Mouse (Mus musculus) stomach, embryonic 15.5 days (tissue): ENCODE measurements around the gene Selenok. TPM values are rescaled to one million over a fixed set of nuclear protein-coding genes. Genes with fewer than 3 reads are reported as not detected.

Source experiments
- ATAC-seq: fragments of 200-750 bp; cut with Nextera tagmentation; 2 replicates; pipeline ENCODE4 v1.8.0; 2017; ENCODE audit warnings: low read depth, moderate number of reproducible peaks, moderate TSS enrichment; ENCODE audit not compliant: insufficient read depth, low FRiP score
- H3K27ac ChIP-seq: fragments of 300-500 bp; sonication (generic); 2 replicates; pipeline ENCODE4 v1.5.1; 2015; ENCODE audit warnings: mild to moderate bottlenecking, inconsistent platforms
- H3K27me3 ChIP-seq: fragments of 300-500 bp; sonication (generic); replicated peaks from 2 replicates; pipeline ENCODE4 v1.6.1; 2015; ENCODE audit warnings: inconsistent platforms
- H3K36me3 ChIP-seq: fragments of 300-500 bp; sonication (generic); 2 replicates; pipeline ENCODE4 v1.6.1; 2015; ENCODE audit warnings: inconsistent platforms
- H3K4me1 ChIP-seq: fragments of 300-500 bp; sonication (generic); 2 replicates; pipeline ENCODE4 v1.6.1; 2015; ENCODE audit warnings: inconsistent platforms
- H3K4me2 ChIP-seq: fragments of 300-500 bp; sonication (generic); 2 replicates; pipeline ENCODE4 v1.6.1; 2015; ENCODE audit warnings: mild to moderate bottlenecking, inconsistent platforms
- H3K4me3 ChIP-seq: fragments of 300-500 bp; sonication (generic); replicated peaks from 2 replicates; pipeline ENCODE4 v1.5.1; 2015; ENCODE audit warnings: inconsistent platforms
- H3K9ac ChIP-seq: fragments of 300-500 bp; sonication (generic); 2 replicates; pipeline ENCODE4 v1.6.1; 2015; ENCODE audit warnings: inconsistent platforms
- H3K9me3 ChIP-seq: fragments of 300-500 bp; sonication (generic); 2 replicates; pipeline ENCODE4 v1.6.1; 2016; ENCODE audit warnings: inconsistent platforms
- WGBS: fragments of 180-500 bp; shearing (Covaris S2); methylation state at CpG from one replicate; pipeline ENCODE4 v1.1.7; 2015; 5-methylcytosine and 5-hydroxymethylcytosine counted together
- polyA plus RNA-seq: library from polyadenylated mRNA; unstranded; fragments of >200 nt; fragmentation: Nextera tagmentation; extraction: Ambion mirVana; gene quantifications from 2 replicates; pipeline ENCODE4 v1.2.1, GENCODE M21; 2015

The Selenok gene
- polyA plus RNA-seq, 1 experiment from 2014 or later: 325 TPM

DNA sequence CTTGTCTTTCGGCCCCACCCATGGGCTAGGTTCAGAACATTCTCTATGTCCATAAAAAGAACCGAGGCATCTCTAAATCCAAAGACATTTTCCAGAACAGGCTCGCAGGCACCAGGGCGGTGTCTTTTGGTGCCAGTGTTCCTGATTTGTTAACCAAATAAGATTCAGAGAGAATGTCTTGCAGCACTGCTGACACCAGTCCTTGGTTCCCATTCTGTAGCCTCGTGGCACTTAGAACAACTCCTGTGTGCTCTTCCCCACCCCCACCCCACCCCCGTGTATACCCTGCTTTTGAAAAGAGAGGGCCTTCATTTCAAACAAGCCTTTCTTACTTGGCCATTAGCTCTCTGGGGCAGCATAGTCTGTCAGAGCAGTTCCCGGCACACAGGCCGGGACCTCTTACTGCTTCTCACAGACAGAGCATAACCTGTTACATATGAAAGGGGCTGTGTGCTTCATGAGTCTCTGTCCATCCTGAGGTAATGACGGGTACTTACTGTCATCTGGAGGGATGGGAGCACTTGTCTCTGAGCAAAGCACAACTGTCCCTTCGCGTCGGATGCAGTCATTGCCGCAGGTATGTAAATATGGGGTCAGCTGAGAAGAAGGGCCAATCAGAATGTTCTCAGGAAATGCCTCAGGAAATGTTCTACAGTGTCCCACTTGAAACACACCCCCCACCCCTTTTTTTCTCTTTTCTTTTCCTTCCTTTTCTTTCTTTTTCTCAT is 30.8 kb downstream of the Selenok start:
- no peak overlapping the region for H3K27ac ChIP-seq
- no peak overlapping the region for H3K4me3 ChIP-seq
- H3K9me3 ChIP-seq: no peaks in the 10 kb centered on the region
- H3K4me1 ChIP-seq: no peaks in the 10 kb centered on the region
- peaks cover 15% of the 10 kb centered on the region for H3K36me3 ChIP-seq
- 75% methylated on average over 13 of the region's 13 CpGs for WGBS
- no peaks in the 10 kb centered on the region for H3K27me3 ChIP-seq
- H3K9ac ChIP-seq: no peak overlapping the region
- ATAC-seq: no peak
- H3K4me2 ChIP-seq: no peak overlapping the region

DNA sequence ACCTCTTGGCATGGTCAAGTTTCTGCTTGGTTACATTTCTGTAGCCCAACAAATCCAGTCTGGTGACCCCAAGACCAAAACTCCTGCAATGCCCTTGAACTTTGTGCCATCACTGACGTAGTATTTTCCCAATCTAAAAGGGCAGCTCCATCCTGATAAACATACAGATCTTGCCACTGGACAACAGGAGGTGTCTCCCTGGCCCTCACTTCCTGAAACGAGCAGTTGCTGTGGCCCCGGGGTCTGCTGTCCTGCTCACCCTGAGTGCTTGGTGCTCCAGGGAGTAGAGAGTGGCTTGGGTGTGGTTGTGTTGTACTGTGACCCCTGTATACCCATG is 31.3 kb downstream of the Selenok start:
- no peak overlapping the region for H3K27ac ChIP-seq
- no peak overlapping the region for H3K9ac ChIP-seq
- no peak overlapping the region for H3K4me3 ChIP-seq
- H3K4me2 ChIP-seq: no peak overlapping the region
- peaks cover 11% of the 10 kb centered on the region for H3K36me3 ChIP-seq
- no peaks in the 10 kb centered on the region for H3K4me1 ChIP-seq
- no peak for ATAC-seq
- H3K27me3 ChIP-seq: no peaks in the 10 kb centered on the region
- H3K9me3 ChIP-seq: no peaks in the 10 kb centered on the region
- WGBS: 68% methylated on average over 3 of the region's 3 CpGs

DNA sequence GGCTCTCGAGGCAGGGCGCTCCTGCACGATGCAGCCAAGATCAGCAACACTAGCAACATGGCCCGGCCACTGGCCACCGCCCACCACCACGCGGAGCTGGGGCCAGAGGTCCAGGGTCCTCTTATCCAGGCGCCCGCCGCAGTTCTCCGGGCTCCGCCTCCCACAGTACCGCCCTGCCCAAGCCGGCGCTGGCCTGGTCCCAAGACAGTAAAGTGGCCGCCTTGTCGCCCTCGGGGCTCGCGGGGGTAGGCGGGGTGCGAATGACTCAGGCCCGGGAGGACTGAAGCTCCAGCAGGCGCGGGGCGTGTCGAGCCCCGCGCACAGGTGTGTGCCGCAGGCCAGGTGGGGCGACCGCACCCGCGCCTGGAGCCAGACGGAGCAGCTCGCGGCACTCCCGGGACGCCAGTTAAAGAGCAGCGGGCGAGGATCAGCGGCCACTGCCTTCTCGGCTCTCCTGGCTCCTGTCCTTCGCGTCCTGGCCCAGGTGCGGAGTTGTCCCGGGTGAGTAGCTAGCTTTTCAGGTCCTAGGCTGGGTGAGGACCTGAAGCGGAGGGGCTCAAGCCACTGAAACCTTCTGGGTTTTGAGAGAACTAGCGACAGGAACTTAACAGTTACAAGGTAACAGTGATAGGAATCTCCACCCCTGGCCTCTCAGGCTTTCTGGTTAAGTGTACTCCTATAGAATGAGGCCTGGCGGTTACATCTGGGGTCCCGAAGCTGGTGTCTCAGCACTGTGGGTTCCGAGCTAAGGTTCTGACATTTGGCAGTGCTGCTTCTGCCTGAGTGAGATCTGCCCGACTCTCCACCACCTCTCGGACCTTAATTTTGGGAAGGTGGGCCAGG is 40.8 kb downstream of the Selenok start, which contains the start of the genes Il17rb and Chdh:
TSS of gene Il17rb (minus strand) at position 164 of the 843 bp plus-strand sequence.
TSS of gene Chdh (plus strand) at position 291 of the 843 bp plus-strand sequence.
- peaks cover 12% of the 10 kb centered on the region; the same call in 1 of the 2 replicates for H3K27me3 ChIP-seq
- no peak within 1 kb of the TSS for H3K9ac ChIP-seq
- WGBS: 8% methylated on average over 54 of the region's 54 CpGs
- no peaks in the 10 kb centered on the region for H3K36me3 ChIP-seq
- ATAC-seq: peak; percentile 88
- H3K4me1 ChIP-seq: peaks cover 9% of the 10 kb centered on the region
- H3K9me3 ChIP-seq: no peaks in the 10 kb centered on the region
- H3K4me2 ChIP-seq: peak within 1 kb of the TSS; percentile 94
- H3K27ac ChIP-seq: 0 out of 2 replicates have a peak within 1 kb of the TSS, but pooled peaks have one; percentile 10
- peak within 1 kb of the TSS; percentile 44 for H3K4me3 ChIP-seq

GRCm38 (mm10) chr14:30009864-30010560 is 41.9 kb downstream of the Selenok start:
- no peak overlapping the region for H3K9ac ChIP-seq
- H3K4me2 ChIP-seq: peak overlapping the region; percentile 1; the same call in 1 of the 2 replicates
- no peaks in the 10 kb centered on the region for H3K9me3 ChIP-seq
- no peaks in the 10 kb centered on the region for H3K36me3 ChIP-seq
- H3K27ac ChIP-seq: 0 out of 2 replicates have a peak overlapping the region, but pooled peaks have one; percentile 10
- H3K4me1 ChIP-seq: peaks cover 9% of the 10 kb centered on the region
- WGBS: 65% methylated on average over 10 of the region's 10 CpGs
- no peak overlapping the region for H3K4me3 ChIP-seq
- H3K27me3 ChIP-seq: peaks cover 12% of the 10 kb centered on the region; the same call in 1 of the 2 replicates
- no peak for ATAC-seq

GRCm38 (mm10) chr14:30011886-30012560 is 43.9 kb downstream of the Selenok start:
- H3K4me2 ChIP-seq: no peak overlapping the region
- 0 out of 2 replicates have a peak, but pooled peaks have one; percentile 15 for ATAC-seq
- WGBS: 69% methylated on average over 10 of the region's 10 CpGs
- H3K9me3 ChIP-seq: no peaks in the 10 kb centered on the region
- H3K27me3 ChIP-seq: peaks cover 12% of the 10 kb centered on the region; the same call in 1 of the 2 replicates
- H3K4me3 ChIP-seq: no peak overlapping the region
- H3K27ac ChIP-seq: no peak overlapping the region
- no peak overlapping the region for H3K9ac ChIP-seq
- no peaks in the 10 kb centered on the region for H3K36me3 ChIP-seq
- peaks cover 9% of the 10 kb centered on the region for H3K4me1 ChIP-seq

DNA sequence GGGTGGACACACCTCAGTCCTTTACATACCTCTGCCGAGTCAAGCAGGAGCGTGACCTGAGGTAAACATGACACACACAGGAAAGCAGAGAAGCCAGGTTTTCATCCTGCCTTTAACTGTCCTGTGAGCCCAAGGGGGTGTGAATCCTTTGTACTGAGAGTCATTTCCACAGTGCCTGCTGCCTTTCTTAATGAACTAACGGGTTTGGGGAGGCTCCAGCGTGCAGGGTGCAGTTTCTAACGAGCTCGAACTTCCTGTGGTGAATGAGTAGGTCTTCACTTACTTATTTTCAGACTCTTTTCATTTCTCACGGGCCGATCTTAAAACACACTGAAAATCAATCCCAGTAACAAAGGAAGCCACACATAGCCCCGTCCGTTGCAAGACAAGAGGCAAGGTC is 46.4 kb downstream of the Selenok start:
- no peak for ATAC-seq
- no peaks in the 10 kb centered on the region for H3K4me1 ChIP-seq
- 59% methylated on average over 10 of the region's 10 CpGs for WGBS
- no peak overlapping the region for H3K4me2 ChIP-seq
- H3K27ac ChIP-seq: no peak overlapping the region
- H3K4me3 ChIP-seq: no peak overlapping the region
- 0 out of 2 replicates have a peak, but pooled peaks cover 3% of the 10 kb centered on the region for H3K27me3 ChIP-seq
- H3K9me3 ChIP-seq: no peaks in the 10 kb centered on the region
- H3K36me3 ChIP-seq: no peaks in the 10 kb centered on the region
- H3K9ac ChIP-seq: no peak overlapping the region

- Histone ChIP-seq H3K36me3 (no peaks in the 10 kb centered on the region), H3K4me1 (no peaks in the 10 kb centered on the region), H3K9ac (no peak overlapping the region), H3K27ac (no peak overlapping the region), H3K27me3 (no peaks in the 10 kb centered on the region), H3K9me3 (no peaks in the 10 kb centered on the region), H3K4me3 (no peak overlapping the region), H3K4me2 (no peak overlapping the region)
- WGBS: 68% methylated on average over 1 of the region's 1 CpGs
- no peak for ATAC-seq
Measured at GRCm38 (mm10) chr14:30015008-30015407, 46.9 kb downstream of the Selenok start.

DNA sequence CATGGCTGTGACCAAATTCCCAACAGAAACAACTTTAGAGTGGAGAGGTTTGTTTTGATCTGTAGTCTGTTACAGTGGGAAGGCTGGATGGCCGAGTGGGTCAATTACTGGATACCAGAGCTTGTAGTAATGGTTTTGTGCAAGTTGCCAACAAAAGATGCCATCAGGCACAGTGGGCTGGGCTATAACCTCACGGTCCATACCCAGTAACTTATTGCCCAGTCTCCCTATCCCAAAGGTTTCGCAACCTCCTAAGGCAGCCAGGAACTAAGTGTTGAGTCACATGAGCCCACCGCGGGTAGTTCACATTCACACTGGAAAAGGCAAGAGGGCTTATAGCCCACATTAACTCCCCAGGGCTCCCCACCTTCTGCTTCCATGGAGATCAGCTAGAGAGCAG is 48.6 kb downstream of the Selenok start:
- Histone ChIP-seq H3K27me3 (no peaks in the 10 kb centered on the region), H3K4me2 (no peak overlapping the region), H3K4me3 (no peak overlapping the region), H3K27ac (no peak overlapping the region), H3K36me3 (no peaks in the 10 kb centered on the region), H3K9me3 (no peaks in the 10 kb centered on the region), H3K9ac (no peak overlapping the region), H3K4me1 (no peaks in the 10 kb centered on the region)
- no peak for ATAC-seq
- 89% methylated on average over 5 of the region's 5 CpGs for WGBS

GRCm38 (mm10) chr14:30017794-30018462 is 49.8 kb downstream of the Selenok start:
- ATAC-seq: no peak
- Histone ChIP-seq H3K4me3 (no peak overlapping the region), H3K36me3 (no peaks in the 10 kb centered on the region), H3K9me3 (no peaks in the 10 kb centered on the region), H3K4me1 (no peaks in the 10 kb centered on the region), H3K27me3 (no peaks in the 10 kb centered on the region), H3K27ac (no peak overlapping the region), H3K9ac (no peak overlapping the region), H3K4me2 (no peak overlapping the region)
- WGBS: 78% methylated on average over 8 of the region's 8 CpGs

- Histone ChIP-seq H3K27ac (no peak overlapping the region), H3K4me1 (no peaks in the 10 kb centered on the region), H3K9ac (no peak overlapping the region), H3K4me2 (no peak overlapping the region), H3K36me3 (no peaks in the 10 kb centered on the region), H3K9me3 (no peaks in the 10 kb centered on the region), H3K27me3 (no peaks in the 10 kb centered on the region), H3K4me3 (no peak overlapping the region)
- WGBS: 95% methylated on average over 4 of the region's 4 CpGs
- no peak for ATAC-seq
Measured at GRCm38 (mm10) chr14:30018463-30018801, 50.3 kb downstream of the Selenok start.

DNA sequence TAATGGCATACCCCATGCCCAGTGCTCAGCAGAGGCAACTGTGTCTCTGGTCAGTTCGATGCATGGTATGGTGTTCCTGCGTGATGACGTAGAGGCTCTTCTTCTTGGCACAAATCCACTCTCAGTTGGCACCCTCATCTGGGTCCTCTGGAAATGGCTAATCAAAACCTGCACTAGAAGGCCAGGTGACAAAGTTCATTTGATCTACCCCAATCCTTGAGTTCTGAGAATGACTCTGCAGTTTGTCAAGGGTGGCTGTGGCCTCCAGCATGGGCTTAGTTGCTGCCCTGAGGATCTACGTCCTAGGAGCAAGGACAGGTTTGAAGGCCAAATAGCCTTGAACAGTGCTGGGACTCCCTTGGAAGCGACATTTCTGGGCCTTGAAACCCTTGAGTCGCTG is 50.7 kb downstream of the Selenok start:
- Histone ChIP-seq H3K36me3 (no peaks in the 10 kb centered on the region), H3K4me1 (no peaks in the 10 kb centered on the region), H3K9ac (no peak overlapping the region), H3K9me3 (no peaks in the 10 kb centered on the region), H3K27ac (no peak overlapping the region), H3K4me2 (no peak overlapping the region), H3K27me3 (no peaks in the 10 kb centered on the region), H3K4me3 (no peak overlapping the region)
- no peak for ATAC-seq
- 94% methylated on average over 6 of the region's 6 CpGs for WGBS
